Comparison of ENCODE assay signal across 8 mouse cellular contexts in the genomic region with DNA sequence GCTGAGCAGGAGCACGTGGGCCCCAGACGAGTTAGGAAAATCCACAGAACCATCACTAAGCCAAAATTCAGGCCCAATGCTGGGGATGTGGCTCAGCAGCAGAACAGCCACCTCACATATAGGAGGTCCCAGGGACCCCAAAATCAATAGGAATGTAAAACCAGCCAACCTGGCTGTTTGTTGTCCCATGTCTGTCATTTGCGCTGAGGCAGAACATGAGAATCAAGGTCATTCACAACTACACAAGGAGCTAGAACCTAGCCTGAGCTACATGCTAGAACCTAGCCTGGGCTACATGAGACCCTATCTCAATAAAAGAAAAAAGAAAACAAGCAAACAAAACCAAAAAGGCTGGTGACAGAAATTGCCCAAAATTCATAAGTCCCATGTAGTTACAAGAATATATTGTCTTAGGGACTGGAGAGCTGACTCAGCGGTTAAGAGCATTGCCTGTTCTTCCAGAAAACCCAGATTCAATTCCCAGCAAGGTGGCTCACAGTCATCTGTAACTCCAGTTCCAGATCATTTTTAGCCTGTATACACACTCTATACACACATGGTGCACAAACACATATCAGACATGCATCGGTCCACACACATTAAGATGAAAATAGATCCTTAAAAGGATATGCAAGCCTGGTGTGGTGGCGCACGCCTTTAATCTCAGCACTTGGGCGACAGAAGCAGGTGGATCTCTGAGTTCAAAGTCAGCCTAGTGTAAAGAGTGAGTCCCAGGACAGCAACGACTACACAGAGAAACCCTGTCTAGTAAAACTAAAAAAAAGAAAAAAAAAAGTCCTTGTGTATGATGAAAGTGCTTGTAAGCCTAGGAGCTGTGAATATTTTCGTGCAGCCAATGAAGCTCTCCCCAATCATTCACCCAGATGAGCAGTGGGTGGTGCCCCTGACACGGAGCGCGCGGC. TPM values are rescaled to one million over a fixed set of nuclear protein-coding genes. Genes with fewer than 3 reads are reported as not detected.
DNase-seq lines count a peak whose midpoint lies in the region; ATAC-seq and TF ChIP-seq lines count a peak whose summit lies in the region.

No protein-coding gene starts in this region.

- WGBS in kidney, postnatal 0 days, result 34% methylated on average over 14 of the region's 14 CpGs
- 37% methylated on average over 14 of the region's 14 CpGs for WGBS in embryonic facial prominence, embryonic 10.5 days
- WGBS in hindbrain, postnatal 0 days, result 35% methylated on average over 14 of the region's 14 CpGs

- peaks cover 10% of the 10 kb centered on the region; the same call in 1 of the 2 replicates for H3K36me3 ChIP-seq in kidney, postnatal 0 days (ENCODE audit: insufficient read depth, low read length)
- H3K36me3 ChIP-seq in embryonic facial prominence, embryonic 10.5 days (replicated peaks), result no peaks in the 10 kb centered on the region
- 0 out of 2 replicates have a peak, but pooled peaks cover 3% of the 10 kb centered on the region for H3K36me3 ChIP-seq in hindbrain, postnatal 0 days (ENCODE audit: insufficient read depth, low read length)
- H3K36me3 ChIP-seq in myocyte (ENCODE audit: control insufficient read depth, insufficient read depth), result no peaks in the 10 kb centered on the region

- no peak for DNase-seq in kidney, postnatal 0 days (ENCODE audit: low spot score)
- no peak for DNase-seq in kidney, postnatal 25 days
- no peak for DNase-seq in embryonic facial prominence, embryonic 10.5 days (ENCODE audit: low spot score)
- no peak for DNase-seq in hindbrain, postnatal 0 days (ENCODE audit: low spot score)
- DNase-seq in spleen, postnatal 36 days (ENCODE audit: low spot score in 2 of 2), result no peak
- DNase-seq in adrenal gland, adult 8-10 months, result no peak
- DNase-seq in adipocyte (ENCODE audit: low spot score), result no peak

- no peaks in the 10 kb centered on the region for H3K4me1 ChIP-seq in kidney, postnatal 0 days (replicated peaks; ENCODE audit: insufficient read depth, low read length)
- peaks cover 16% of the 10 kb centered on the region for H3K4me1 ChIP-seq in embryonic facial prominence, embryonic 10.5 days
- no peaks in the 10 kb centered on the region for H3K4me1 ChIP-seq in hindbrain, postnatal 0 days (ENCODE audit: insufficient read depth, low read length)

- no peaks in the 10 kb centered on the region for H3K9me3 ChIP-seq in kidney, postnatal 0 days (replicated peaks; ENCODE audit: low read length)
- no peaks in the 10 kb centered on the region for H3K9me3 ChIP-seq in embryonic facial prominence, embryonic 10.5 days
- H3K9me3 ChIP-seq in hindbrain, postnatal 0 days (ENCODE audit: low read length), result no peaks in the 10 kb centered on the region

- H3K79me2 ChIP-seq in myocyte (ENCODE audit: control insufficient read depth, insufficient read depth), result no peaks in the 10 kb centered on the region

- H3K9ac ChIP-seq in kidney, postnatal 0 days (ENCODE audit: low read depth, low read length), result peak overlapping the region; percentile 40; the same call in 1 of the 2 replicates
- H3K9ac ChIP-seq in hindbrain, postnatal 0 days (replicated peaks; ENCODE audit: low read length), result peak overlapping the region; percentile 19

- H3K27me3 ChIP-seq in kidney, postnatal 0 days (ENCODE audit: insufficient read depth, low read length), result no peaks in the 10 kb centered on the region
- no peaks in the 10 kb centered on the region for H3K27me3 ChIP-seq in embryonic facial prominence, embryonic 10.5 days (replicated peaks; ENCODE audit: low read depth, poor library complexity, severe bottlenecking)
- no peaks in the 10 kb centered on the region for H3K27me3 ChIP-seq in hindbrain, postnatal 0 days (ENCODE audit: insufficient read depth, low read length)
- no peaks in the 10 kb centered on the region for H3K27me3 ChIP-seq in myocyte (ENCODE audit: control insufficient read depth, insufficient read depth, insufficient read length)

- peak overlapping the region; percentile 57 for H3K4me2 ChIP-seq in kidney, postnatal 0 days (ENCODE audit: low read length)
- peak overlapping the region; percentile 60 for H3K4me2 ChIP-seq in hindbrain, postnatal 0 days (ENCODE audit: low read depth, low read length)
- peak overlapping the region; percentile 99 for H3K4me2 ChIP-seq in myocyte (ENCODE audit: low read depth)

- no peak for TF ChIP-seq POLR2A in myocyte (IDR thresholded peaks at IDR 0.05; ENCODE audit: insufficient read length, low read depth)

- peak overlapping the region; percentile 23 for H3K4me3 ChIP-seq in kidney, postnatal 0 days (replicated peaks; ENCODE audit: low read depth, low read length)
- peak overlapping the region; percentile 59 for H3K4me3 ChIP-seq in embryonic facial prominence, embryonic 10.5 days
- H3K4me3 ChIP-seq in hindbrain, postnatal 0 days (ENCODE audit: low read length), result peak overlapping the region; percentile 41
- peak overlapping the region; percentile 25 for H3K4me3 ChIP-seq in myocyte

- no peak for TF ChIP-seq CTCF in kidney, postnatal 0 days (IDR thresholded peaks at IDR 0.05; ENCODE audit: low read depth)
- TF ChIP-seq CTCF in hindbrain, postnatal 0 days (IDR thresholded peaks at IDR 0.05; ENCODE audit: low read depth), result no peak

- H3ac ChIP-seq in myocyte (ENCODE audit: control insufficient read depth, insufficient read length), result peak overlapping the region; percentile 23

- no peak overlapping the region; the same call in 1 of the 2 replicates for H3K27ac ChIP-seq in kidney, postnatal 0 days
- H3K27ac ChIP-seq in embryonic facial prominence, embryonic 10.5 days (replicated peaks), result peak overlapping the region; percentile 92; the same call in 1 of the 2 replicates
- H3K27ac ChIP-seq in hindbrain, postnatal 0 days, result peak overlapping the region; percentile 62; the same call in 1 of the 2 replicates

- ATAC-seq in kidney, postnatal 0 days (replicated peaks; ENCODE audit: low FRiP score, low read depth), result no peak
- no peak for ATAC-seq in hindbrain, postnatal 0 days

TF ChIP-seq in myocyte, 11 proteins besides CTCF, POLR2A, EP300 and RAD21:
- no peak for TF ChIP-seq TCF3 (IDR thresholded peaks at IDR 0.05; ENCODE audit: insufficient read length, low read depth)
- peak; percentile 86 for TF ChIP-seq POLR2AphosphoS2 (IDR thresholded peaks at IDR 0.05; ENCODE audit: insufficient read length, low read depth)
- TF ChIP-seq CEBPB (IDR thresholded peaks at IDR 0.05; ENCODE audit: insufficient read depth, poor library complexity, severe bottlenecking), result peak; percentile 91

RNA-seq across cellular contexts. Expression of gene Angptl6, which starts 2.1 kb away (rescaled TPM):
- 2.5 and 2.6 TPM in 2 replicates for polyA plus RNA-seq in kidney, postnatal 0 days (2015; fragmentation: Nextera tagmentation; extraction: Ambion mirVana)
- 3.2 and 3.3 TPM in 2 replicates for polyA plus RNA-seq in embryonic facial prominence, embryonic 10.5 days (2016; fragmentation: Nextera tagmentation; extraction: Ambion mirVana)
- total RNA-seq in hindbrain, postnatal 0 days (2014; rRNA removed), result 10.9 and 12.1 TPM in 2 replicates
- 10.9 and 11.1 TPM in 2 replicates for polyA plus RNA-seq in hindbrain, postnatal 0 days (2015; fragmentation: Nextera tagmentation; extraction: Ambion mirVana)
- 12.6 TPM for polyA plus RNA-seq in myocyte (2012; fragmentation: generic; extraction: Trizol)
- 1 to 10 TPM; 2.7 to 4.8 (median 3.2) TPM for total RNA-seq in adrenal gland, adult 8-10 months (2022)

RNA-seq across cellular contexts. Expression of gene A230050P20Rik, which starts 8.9 kb away (rescaled TPM):
- 7.6 and 11.5 TPM in 2 replicates for polyA plus RNA-seq in kidney, postnatal 0 days (2015; fragmentation: Nextera tagmentation; extraction: Ambion mirVana)
- 1.1 and 2.2 TPM in 2 replicates for polyA plus RNA-seq in embryonic facial prominence, embryonic 10.5 days (2016; fragmentation: Nextera tagmentation; extraction: Ambion mirVana)
- total RNA-seq in hindbrain, postnatal 0 days (2014; rRNA removed), result 22.8 and 26.0 TPM in 2 replicates
- polyA plus RNA-seq in hindbrain, postnatal 0 days (2015; fragmentation: Nextera tagmentation; extraction: Ambion mirVana), result 32.7 and 34.1 TPM in 2 replicates
- polyA plus RNA-seq in myocyte (2012; fragmentation: generic; extraction: Trizol), result 4.6 TPM
- 10 to 100 TPM; 17.8 to 48.3 (median 32.4) TPM for total RNA-seq in adrenal gland, adult 8-10 months (2022)

RNA-seq across cellular contexts. Expression of gene Ppan, which starts 10.6 kb away (rescaled TPM):
- 56.3 and 57.9 TPM in 2 replicates for polyA plus RNA-seq in kidney, postnatal 0 days (2015; fragmentation: Nextera tagmentation; extraction: Ambion mirVana)
- 99.2 and 100 TPM in 2 replicates for polyA plus RNA-seq in embryonic facial prominence, embryonic 10.5 days (2016; fragmentation: Nextera tagmentation; extraction: Ambion mirVana)
- 45.4 and 57.4 TPM in 2 replicates for total RNA-seq in hindbrain, postnatal 0 days (2014; rRNA removed)
- 36.8 and 44.1 TPM in 2 replicates for polyA plus RNA-seq in hindbrain, postnatal 0 days (2015; fragmentation: Nextera tagmentation; extraction: Ambion mirVana)
- 44.3 TPM for polyA plus RNA-seq in myocyte (2012; fragmentation: generic; extraction: Trizol)
- 10 to 100 TPM; 27.8 to 43.1 (median 35.8) TPM for total RNA-seq in adrenal gland, adult 8-10 months (2022)

RNA-seq across cellular contexts. Expression of gene Eif3g, which starts 21.0 kb away (rescaled TPM):
- 234 and 243 TPM in 2 replicates for polyA plus RNA-seq in kidney, postnatal 0 days (2015; fragmentation: Nextera tagmentation; extraction: Ambion mirVana)
- 411 and 431 TPM in 2 replicates for polyA plus RNA-seq in embryonic facial prominence, embryonic 10.5 days (2016; fragmentation: Nextera tagmentation; extraction: Ambion mirVana)
- 76.1 and 79.5 TPM in 2 replicates for total RNA-seq in hindbrain, postnatal 0 days (2014; rRNA removed)
- 225 and 236 TPM in 2 replicates for polyA plus RNA-seq in hindbrain, postnatal 0 days (2015; fragmentation: Nextera tagmentation; extraction: Ambion mirVana)
- polyA plus RNA-seq in myocyte (2012; fragmentation: generic; extraction: Trizol), result 202 TPM
- total RNA-seq in adrenal gland, adult 8-10 months (2022), result 100 to 1,000 TPM; 152 to 182 (median 170) TPM

RNA-seq across cellular contexts. Expression of gene Rdh8, which starts 59.1 kb away (rescaled TPM):
- not detected in 2 replicates for polyA plus RNA-seq in kidney, postnatal 0 days (2015; fragmentation: Nextera tagmentation; extraction: Ambion mirVana)
- polyA plus RNA-seq in embryonic facial prominence, embryonic 10.5 days (2016; fragmentation: Nextera tagmentation; extraction: Ambion mirVana), result not detected in 2 replicates
- not detected in 2 replicates for total RNA-seq in hindbrain, postnatal 0 days (2014; rRNA removed)
- not detected in 2 replicates for polyA plus RNA-seq in hindbrain, postnatal 0 days (2015; fragmentation: Nextera tagmentation; extraction: Ambion mirVana)
- not detected for polyA plus RNA-seq in myocyte (2012; fragmentation: generic; extraction: Trizol)
- total RNA-seq in adrenal gland, adult 8-10 months (2022), result not detected
